Mouse (Mus musculus): ENCODE measurements around the gene Hapln1. TPM values are rescaled to one million over a fixed set of nuclear protein-coding genes. Genes with fewer than 3 reads are reported as not detected.
A peak's percentile ranks its signal among the peaks of the same experiment; 100 is the strongest.

Gene Hapln1
- total RNA-seq, 1 experiment: 0.58 TPM

DNA sequence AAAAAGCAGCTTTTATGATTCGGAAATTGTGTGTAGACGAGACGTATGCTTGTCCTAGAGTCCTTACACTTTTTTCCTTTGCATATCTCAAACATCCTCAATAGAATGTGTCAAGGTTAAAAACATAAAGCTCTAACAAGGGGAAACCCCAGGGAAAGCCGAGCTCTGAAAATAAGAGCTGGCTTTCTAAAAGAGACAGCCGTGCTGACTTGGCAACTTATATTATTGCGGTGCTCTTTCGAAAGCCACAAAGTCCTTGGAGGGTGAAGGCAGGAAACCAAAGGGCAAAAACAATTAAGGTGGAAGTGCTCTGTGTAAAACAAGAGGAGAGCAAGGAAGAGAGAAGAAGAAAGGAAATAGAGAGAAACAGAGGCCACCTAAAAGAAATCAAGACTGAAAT, 60.9 kb downstream of the Hapln1 start:
- no peaks in the 10 kb centered on the region for H3K36me3 ChIP-seq (ENCODE audit: control insufficient read depth, insufficient read depth, low read length, poor library complexity, severe bottlenecking)
- no peak for DNase-seq (ENCODE audit: low read depth, low spot score)
- TF ChIP-seq CHD2 (IDR thresholded peaks at IDR 0.05; ENCODE audit: low read depth, low read length) (no peak), ZC3H11A (IDR thresholded peaks at IDR 0.05; ENCODE audit: borderline replicate concordance, low read depth, low read length) (no peak), ZNF384 (IDR thresholded peaks at IDR 0.05; ENCODE audit: low read depth, low read length) (no peak), MAFK (IDR thresholded peaks at IDR 0.05; ENCODE audit: insufficient read depth, low read depth, low read length) (no peak), HCFC1 (IDR thresholded peaks at IDR 0.05; ENCODE audit: borderline replicate concordance, insufficient read depth, low read length) (no peak)
- no peak overlapping the region for H3K9ac ChIP-seq (ENCODE audit: insufficient read depth, low read depth, low read length, poor library complexity, severe bottlenecking)
- in situ Hi-C loops (cut with MboI; ENCODE audit: low sequenced_read_pairs in 2 of 2, unreplicated experiment in 2 of 2): no loop called here
- no peak overlapping the region for H3K4me3 ChIP-seq (ENCODE audit: insufficient read depth in 1 of 2, low read depth in 1 of 2, low read length in 2 of 2, poor library complexity in 1 of 2, severe bottlenecking in 1 of 2)
- no peaks in the 10 kb centered on the region for H3K9me3 ChIP-seq (ENCODE audit: control insufficient read depth, insufficient read depth, low read depth, low read length)
- peaks cover 0 to 4% of the 10 kb centered on the region in 2 experiments; a peak in 1 of 4 replicates for H3K4me1 ChIP-seq (ENCODE audit: control insufficient read depth in 2 of 2, insufficient read depth in 2 of 2, low read length in 2 of 2, poor library complexity in 1 of 2)
- no peak overlapping the region for H3K27ac ChIP-seq (ENCODE audit: insufficient read depth, low read depth, low read length, poor library complexity, severe bottlenecking)

DNA sequence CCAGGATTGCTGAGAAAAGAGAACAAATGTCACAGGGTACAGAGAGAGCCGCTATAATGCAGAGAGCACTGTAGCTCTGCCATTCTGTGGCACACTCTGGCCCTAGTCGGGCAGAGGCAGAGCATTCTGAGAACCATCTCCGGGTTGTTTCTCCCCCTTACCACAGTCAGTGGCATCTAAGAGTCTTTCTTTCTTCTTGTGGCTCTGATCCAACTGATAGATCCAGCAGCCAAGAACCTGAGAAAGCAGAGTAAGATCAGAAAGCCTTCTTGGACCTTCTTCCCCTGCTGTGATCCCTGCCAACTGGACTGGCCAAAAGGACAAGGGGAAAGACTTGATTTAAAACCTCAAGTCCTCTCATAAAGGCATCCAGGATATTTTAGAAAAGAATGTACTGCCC, 63.7 kb downstream of the Hapln1 start:
- Histone ChIP-seq H3K9ac (ENCODE audit: insufficient read depth, low read depth, low read length, poor library complexity, severe bottlenecking) (no peak overlapping the region), H3K4me1 (ENCODE audit: control insufficient read depth in 2 of 2, insufficient read depth in 2 of 2, low read length in 2 of 2, poor library complexity in 1 of 2) (peaks cover 0 to 7% of the 10 kb centered on the region in 2 experiments; a peak in 2 of 4 replicates), H3K27ac (ENCODE audit: insufficient read depth, low read depth, low read length, poor library complexity, severe bottlenecking) (no peak overlapping the region), H3K9me3 (ENCODE audit: control insufficient read depth, insufficient read depth, low read depth, low read length) (no peaks in the 10 kb centered on the region), H3K4me3 (ENCODE audit: insufficient read depth in 1 of 2, low read depth in 1 of 2, low read length in 2 of 2, poor library complexity in 1 of 2, severe bottlenecking in 1 of 2) (no peak overlapping the region), H3K36me3 (ENCODE audit: control insufficient read depth, insufficient read depth, low read length, poor library complexity, severe bottlenecking) (no peaks in the 10 kb centered on the region)
- TF ChIP-seq CHD2 (IDR thresholded peaks at IDR 0.05; ENCODE audit: low read depth, low read length): no peak
- no peak for TF ChIP-seq ZC3H11A (IDR thresholded peaks at IDR 0.05; ENCODE audit: borderline replicate concordance, low read depth, low read length)
- TF ChIP-seq HCFC1 (IDR thresholded peaks at IDR 0.05; ENCODE audit: borderline replicate concordance, insufficient read depth, low read length): no peak
- TF ChIP-seq MAFK (IDR thresholded peaks at IDR 0.05; ENCODE audit: insufficient read depth, low read depth, low read length): no peak
- no peak for TF ChIP-seq ZNF384 (IDR thresholded peaks at IDR 0.05; ENCODE audit: low read depth, low read length)
- in situ Hi-C loops (cut with MboI; ENCODE audit: low sequenced_read_pairs in 2 of 2, unreplicated experiment in 2 of 2): no loop called here
- no peak for DNase-seq (ENCODE audit: low read depth, low spot score)

DNA sequence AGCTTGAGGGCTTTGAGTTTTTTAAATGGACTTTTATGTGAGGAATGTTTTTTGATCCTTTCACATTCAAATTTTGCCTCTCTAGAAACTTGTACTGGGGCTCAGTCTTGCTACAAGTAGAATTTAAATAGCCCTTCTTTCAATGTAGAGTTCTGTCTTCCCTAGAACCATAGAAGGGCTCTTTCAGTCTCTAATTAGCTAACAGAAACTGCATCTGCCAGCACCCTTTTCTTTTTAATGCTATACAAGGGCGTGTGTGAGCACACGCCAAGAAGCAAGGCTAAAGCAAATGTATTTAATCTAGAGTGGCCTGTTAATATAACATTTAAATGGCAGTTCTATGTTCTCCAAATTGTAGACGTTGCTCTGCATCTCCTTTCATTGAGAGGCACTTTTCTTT, 67.8 kb downstream of the Hapln1 start:
- H3K9me3 ChIP-seq (ENCODE audit: control insufficient read depth, insufficient read depth, low read depth, low read length): no peaks in the 10 kb centered on the region
- no peak overlapping the region for H3K27ac ChIP-seq (ENCODE audit: insufficient read depth, low read depth, low read length, poor library complexity, severe bottlenecking)
- peaks cover 0 to 7% of the 10 kb centered on the region in 2 experiments; a peak in 2 of 4 replicates for H3K4me1 ChIP-seq (ENCODE audit: control insufficient read depth in 2 of 2, insufficient read depth in 2 of 2, low read length in 2 of 2, poor library complexity in 1 of 2)
- in situ Hi-C loops (cut with MboI; ENCODE audit: low sequenced_read_pairs in 2 of 2, unreplicated experiment in 2 of 2): no loop called here
- H3K36me3 ChIP-seq (ENCODE audit: control insufficient read depth, insufficient read depth, low read length, poor library complexity, severe bottlenecking): no peaks in the 10 kb centered on the region
- DNase-seq (ENCODE audit: low read depth, low spot score): no peak
- TF ChIP-seq ZNF384 (IDR thresholded peaks at IDR 0.05; ENCODE audit: low read depth, low read length) (no peak), ZC3H11A (IDR thresholded peaks at IDR 0.05; ENCODE audit: borderline replicate concordance, low read depth, low read length) (no peak)
- H3K9ac ChIP-seq (ENCODE audit: insufficient read depth, low read depth, low read length, poor library complexity, severe bottlenecking): no peak overlapping the region
- peak overlapping the region in 1 of 2 experiments; percentile 30; a peak in 1 of 4 replicates for H3K4me3 ChIP-seq (ENCODE audit: insufficient read depth in 1 of 2, low read depth in 1 of 2, low read length in 2 of 2, poor library complexity in 1 of 2, severe bottlenecking in 1 of 2)

DNA sequence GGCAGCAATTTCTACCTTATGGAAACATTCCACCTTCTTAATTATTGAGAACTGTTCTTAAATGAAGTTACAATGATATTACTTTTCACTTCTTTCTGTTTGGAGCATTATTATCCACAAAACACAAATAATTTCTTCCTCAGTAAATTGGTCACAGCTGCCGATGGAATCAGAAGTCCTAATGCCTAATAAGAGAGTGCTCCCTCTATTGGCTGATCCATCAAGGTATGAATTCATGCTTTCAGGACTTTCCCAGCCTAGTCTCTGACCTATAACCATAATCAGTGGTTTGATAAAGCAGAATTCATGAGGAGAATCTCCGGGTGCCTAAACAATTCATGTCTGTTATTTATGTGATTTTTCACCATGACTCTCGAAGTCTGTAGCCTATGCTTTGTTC, 79.5 kb downstream of the Hapln1 start:
- Histone ChIP-seq H3K27ac (ENCODE audit: insufficient read depth, low read depth, low read length, poor library complexity, severe bottlenecking) (no peak overlapping the region), H3K4me1 (ENCODE audit: control insufficient read depth in 2 of 2, insufficient read depth in 2 of 2, low read length in 2 of 2, poor library complexity in 1 of 2) (no peaks in the 10 kb centered on the region), H3K9ac (ENCODE audit: insufficient read depth, low read depth, low read length, poor library complexity, severe bottlenecking) (no peak overlapping the region), H3K4me3 (ENCODE audit: insufficient read depth in 1 of 2, low read depth in 1 of 2, low read length in 2 of 2, poor library complexity in 1 of 2, severe bottlenecking in 1 of 2) (no peak overlapping the region), H3K9me3 (ENCODE audit: control insufficient read depth, insufficient read depth, low read depth, low read length) (no peaks in the 10 kb centered on the region), H3K36me3 (ENCODE audit: control insufficient read depth, insufficient read depth, low read length, poor library complexity, severe bottlenecking) (no peaks in the 10 kb centered on the region)
- no peak for DNase-seq (ENCODE audit: low read depth, low spot score)
- in situ Hi-C loops (cut with MboI; ENCODE audit: low sequenced_read_pairs in 2 of 2, unreplicated experiment in 2 of 2): no loop called here
- no peak for TF ChIP-seq MAFK (IDR thresholded peaks at IDR 0.05; ENCODE audit: insufficient read depth, low read depth, low read length)
- no peak for TF ChIP-seq ZC3H11A (IDR thresholded peaks at IDR 0.05; ENCODE audit: borderline replicate concordance, low read depth, low read length)
- no peak for TF ChIP-seq HCFC1 (IDR thresholded peaks at IDR 0.05; ENCODE audit: borderline replicate concordance, insufficient read depth, low read length)
- TF ChIP-seq CHD2 (IDR thresholded peaks at IDR 0.05; ENCODE audit: low read depth, low read length): no peak
- no peak for TF ChIP-seq ZNF384 (IDR thresholded peaks at IDR 0.05; ENCODE audit: low read depth, low read length)

DNA sequence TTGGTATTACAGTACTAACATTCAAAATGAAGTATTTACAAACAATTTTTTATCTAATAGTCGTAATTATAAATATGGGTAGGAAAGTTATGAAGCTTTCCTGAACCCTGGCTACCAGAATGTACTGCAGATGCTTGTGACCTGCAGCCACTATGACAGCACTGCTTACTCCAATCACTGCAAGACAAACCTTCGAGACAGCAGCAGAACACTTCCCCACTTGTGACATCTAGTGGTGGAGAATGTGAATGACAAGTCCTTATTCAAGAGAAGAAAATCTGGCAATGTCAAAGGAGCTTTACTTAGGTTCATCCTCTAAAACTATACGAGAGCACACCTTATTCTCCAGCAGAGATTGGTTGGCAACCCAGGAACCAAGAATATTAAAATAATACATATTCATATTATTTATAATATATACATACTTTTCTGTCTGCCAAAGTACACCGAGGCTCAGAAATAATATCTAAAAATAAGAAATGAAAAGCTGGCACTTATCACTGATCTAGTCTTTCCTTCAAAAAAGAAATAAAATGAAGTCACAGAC, 94.6 kb downstream of the Hapln1 start:
- Histone ChIP-seq H3K4me3 (ENCODE audit: insufficient read depth in 1 of 2, low read depth in 1 of 2, low read length in 2 of 2, poor library complexity in 1 of 2, severe bottlenecking in 1 of 2) (no peak overlapping the region), H3K9me3 (ENCODE audit: control insufficient read depth, insufficient read depth, low read depth, low read length) (no peaks in the 10 kb centered on the region), H3K27ac (ENCODE audit: insufficient read depth, low read depth, low read length, poor library complexity, severe bottlenecking) (no peak overlapping the region), H3K9ac (ENCODE audit: insufficient read depth, low read depth, low read length, poor library complexity, severe bottlenecking) (no peak overlapping the region), H3K36me3 (ENCODE audit: control insufficient read depth, insufficient read depth, low read length, poor library complexity, severe bottlenecking) (no peaks in the 10 kb centered on the region), H3K4me1 (ENCODE audit: control insufficient read depth in 2 of 2, insufficient read depth in 2 of 2, low read length in 2 of 2, poor library complexity in 1 of 2) (no peaks in the 10 kb centered on the region)
- TF ChIP-seq ZC3H11A (IDR thresholded peaks at IDR 0.05; ENCODE audit: borderline replicate concordance, low read depth, low read length) (0 out of 2 replicates have a peak, but pooled peaks have one; percentile 32), CHD2 (IDR thresholded peaks at IDR 0.05; ENCODE audit: low read depth, low read length) (no peak)
- in situ Hi-C loops (cut with MboI; ENCODE audit: low sequenced_read_pairs in 2 of 2, unreplicated experiment in 2 of 2): no loop called here
- DNase-seq (ENCODE audit: low read depth, low spot score): peak; percentile 55

Measured in ES-E14 (cell line).